20 mouse cellular contexts compared by ENCODE assay signal in genomic region chr2:85132204-85132603, GRCm38 (mm10). TPM values are rescaled to one million over a fixed set of nuclear protein-coding genes. Genes with fewer than 3 reads are reported as not detected.
A peak's percentile ranks its signal among the peaks of the same experiment; 100 is the strongest.
DNase-seq lines count a peak whose midpoint lies in the region; ATAC-seq and TF ChIP-seq lines count a peak whose summit lies in the region.
"Had no signal": no experiment of that assay in that cellular context is flagged by ENCODE, and none has a peak within 500 bp of the region (broad histone marks: within the 10 kb centered on the region; RNA-seq: fewer than 3 reads in every experiment).

No protein-coding gene starts in this region.

- H3K27ac ChIP-seq in heart, adult 2 months = peak overlapping the region; percentile 85
- H3K27ac ChIP-seq in liver, adult 2 months (replicated peaks; ENCODE audit: insufficient read depth, low read depth, low read length) = no peak overlapping the region
- no peak overlapping the region for H3K27ac ChIP-seq in liver, embryonic 12.5 days
- peak overlapping the region; percentile 65 for H3K27ac ChIP-seq in brown adipose tissue, adult 24 weeks (replicated peaks; ENCODE audit: low read depth, low read length)
- H3K27ac ChIP-seq in heart, postnatal 0 days (ENCODE audit: low read depth) = peak overlapping the region; percentile 87
- H3K27ac ChIP-seq in forebrain, embryonic 14.5 days (ENCODE audit: low read depth, low read length) = no peak overlapping the region
- H3K27ac ChIP-seq: layer of hippocampus, adult 2 months; limb, embryonic 13.5 days; macrophage; midbrain, embryonic 15.5 days had no signal

- H3K79me2 ChIP-seq in heart, adult 2 months (replicated peaks; ENCODE audit: control insufficient read depth, insufficient read depth, low read length) = no peaks in the 10 kb centered on the region
- no peaks in the 10 kb centered on the region for H3K79me2 ChIP-seq in liver, adult 2 months (ENCODE audit: control insufficient read depth, insufficient read depth, low read length)

- peaks cover 3% of the 10 kb centered on the region; the same call in 1 of the 2 replicates for H3K36me3 ChIP-seq in heart, adult 2 months (ENCODE audit: control insufficient read depth, insufficient read depth, low read length)
- H3K36me3 ChIP-seq in liver, adult 2 months (ENCODE audit: control insufficient read depth, insufficient read depth, low read length) = no peaks in the 10 kb centered on the region
- no peaks in the 10 kb centered on the region for H3K36me3 ChIP-seq in liver, embryonic 12.5 days
- H3K36me3 ChIP-seq in heart, postnatal 0 days (replicated peaks; ENCODE audit: control insufficient read depth, insufficient read depth, low read length) = no peaks in the 10 kb centered on the region
- H3K36me3 ChIP-seq in forebrain, embryonic 14.5 days (ENCODE audit: control insufficient read depth, insufficient read depth, low read length) = no peaks in the 10 kb centered on the region
- H3K36me3 ChIP-seq: embryonic facial prominence, embryonic 10.5 days; limb, embryonic 13.5 days; midbrain, embryonic 15.5 days had no signal

- no peak overlapping the region for H3K4me2 ChIP-seq in liver, embryonic 12.5 days
- H3K4me2 ChIP-seq in heart, postnatal 0 days (ENCODE audit: low read depth, low read length) = no peak overlapping the region
- H3K4me2 ChIP-seq in forebrain, embryonic 14.5 days (ENCODE audit: low read length) = no peak overlapping the region
- H3K4me2 ChIP-seq: limb, embryonic 13.5 days; midbrain, embryonic 15.5 days had no signal

- no peak for TF ChIP-seq CTCF in heart, adult 2 months (IDR thresholded peaks at IDR 0.05)
- TF ChIP-seq CTCF in liver, adult 2 months (IDR thresholded peaks at IDR 0.05; ENCODE audit: low read depth, low read length) = no peak
- TF ChIP-seq CTCF in heart, postnatal 0 days (IDR thresholded peaks at IDR 0.05; ENCODE audit: low read depth) = no peak

- H3K4me1 ChIP-seq in heart, adult 2 months (ENCODE audit: control insufficient read depth, insufficient read depth, low read length) = peaks cover 16% of the 10 kb centered on the region
- no peaks in the 10 kb centered on the region for H3K4me1 ChIP-seq in liver, adult 2 months (ENCODE audit: control insufficient read depth, insufficient read depth, low read length)
- H3K4me1 ChIP-seq in liver, embryonic 12.5 days = peaks cover 24% of the 10 kb centered on the region
- peaks cover 45% of the 10 kb centered on the region for H3K4me1 ChIP-seq in brown adipose tissue, adult 24 weeks (ENCODE audit: control insufficient read depth, insufficient read depth, insufficient read length, low read length)
- 0 out of 2 replicates have a peak, but pooled peaks cover 2% of the 10 kb centered on the region for H3K4me1 ChIP-seq in heart, postnatal 0 days (ENCODE audit: control insufficient read depth, insufficient read depth)
- H3K4me1 ChIP-seq in forebrain, embryonic 14.5 days (ENCODE audit: control insufficient read depth, insufficient read depth, low read length) = no peaks in the 10 kb centered on the region
- H3K4me1 ChIP-seq: limb, embryonic 13.5 days had no signal

- peak in 1 of 2 experiments; percentile 14 for DNase-seq in heart, adult 2 months
- no peak for DNase-seq in heart, adult 9 months (ENCODE audit: low spot score in 2 of 2)
- peak; percentile 18 for DNase-seq in liver, adult 2 months (ENCODE audit: extremely low read depth, low read depth, low spot score)
- DNase-seq in heart, postnatal 0 days (ENCODE audit: low spot score) = no peak
- no peak for DNase-seq in forebrain, embryonic 14.5 days (ENCODE audit: low spot score)
- DNase-seq: B cell, adult 2 months; cerebellum, adult 11 months; cerebellum, postnatal 36 days; gastrocnemius, postnatal 14 days; right cerebral cortex, postnatal 25 days; thymus, postnatal 36 days had no signal

- H3K4me3 ChIP-seq in heart, adult 2 months = no peak overlapping the region
- H3K4me3 ChIP-seq in liver, adult 2 months (ENCODE audit: insufficient read depth, low read depth, low read length) = no peak overlapping the region
- H3K4me3 ChIP-seq in liver, embryonic 12.5 days = no peak overlapping the region
- H3K4me3 ChIP-seq in brown adipose tissue, adult 24 weeks (ENCODE audit: insufficient read depth, low read depth, low read length) = no peak overlapping the region
- H3K4me3 ChIP-seq in heart, postnatal 0 days (ENCODE audit: low read depth, low read length) = no peak overlapping the region
- no peak overlapping the region for H3K4me3 ChIP-seq in forebrain, embryonic 14.5 days (ENCODE audit: low read depth, low read length)
- H3K4me3 ChIP-seq: embryonic facial prominence, embryonic 10.5 days; erythroblast, embryonic 14.5 days; layer of hippocampus, adult 2 months; limb, embryonic 13.5 days; midbrain, embryonic 15.5 days had no signal

- no peaks in the 10 kb centered on the region for H3K9me3 ChIP-seq in liver, embryonic 12.5 days (replicated peaks)
- H3K9me3 ChIP-seq in heart, postnatal 0 days (replicated peaks; ENCODE audit: control insufficient read depth, low read length) = no peaks in the 10 kb centered on the region
- H3K9me3 ChIP-seq in forebrain, embryonic 14.5 days (replicated peaks; ENCODE audit: control insufficient read depth, low read length) = no peaks in the 10 kb centered on the region
- H3K9me3 ChIP-seq: embryonic facial prominence, embryonic 10.5 days; limb, embryonic 13.5 days; midbrain, embryonic 15.5 days had no signal

- 23% methylated on average over 2 of the region's 2 CpGs for WGBS in heart, adult 2 months
- 36% methylated on average over 2 of the region's 2 CpGs for WGBS in liver, adult 2 months
- 22% methylated on average over 2 of the region's 2 CpGs for WGBS in liver, embryonic 12.5 days (ENCODE audit: insufficient replicate concordance)
- 30% methylated on average over 2 of the region's 2 CpGs for WGBS in heart, postnatal 0 days
- 70% methylated on average over 2 of the region's 2 CpGs for WGBS in forebrain, embryonic 14.5 days

- no peak overlapping the region for H3K9ac ChIP-seq in heart, adult 2 months (ENCODE audit: low read depth, low read length)
- no peak overlapping the region for H3K9ac ChIP-seq in liver, adult 2 months (ENCODE audit: low read depth, low read length)
- H3K9ac ChIP-seq in liver, embryonic 12.5 days = no peak overlapping the region
- no peak overlapping the region for H3K9ac ChIP-seq in heart, postnatal 0 days (replicated peaks; ENCODE audit: low read depth, low read length)
- no peak overlapping the region for H3K9ac ChIP-seq in forebrain, embryonic 14.5 days (ENCODE audit: low read length)
- H3K9ac ChIP-seq: limb, embryonic 13.5 days; midbrain, embryonic 15.5 days had no signal

- intact Hi-C loops in heart, adult 2 months (cut with DNase I) = no loop called here

- no peaks in the 10 kb centered on the region for H3K27me3 ChIP-seq in heart, adult 2 months (ENCODE audit: control insufficient read depth, insufficient read depth, low read length)
- no peaks in the 10 kb centered on the region; the same call in 1 of the 2 replicates for H3K27me3 ChIP-seq in liver, adult 2 months (ENCODE audit: control insufficient read depth, insufficient read depth, low read length)
- peaks cover 30% of the 10 kb centered on the region for H3K27me3 ChIP-seq in liver, embryonic 12.5 days (replicated peaks)
- no peaks in the 10 kb centered on the region for H3K27me3 ChIP-seq in heart, postnatal 0 days (ENCODE audit: control insufficient read depth, insufficient read depth, low read length)
- no peaks in the 10 kb centered on the region for H3K27me3 ChIP-seq in forebrain, embryonic 14.5 days (replicated peaks; ENCODE audit: control insufficient read depth, insufficient read depth, low read length)
- H3K27me3 ChIP-seq: midbrain, embryonic 15.5 days had no signal

- TF ChIP-seq EP300 in heart, adult 2 months (IDR thresholded peaks at IDR 0.05; ENCODE audit: insufficient read depth, low read depth, low read length) = no peak
- no peak for TF ChIP-seq EP300 in heart, postnatal 0 days (IDR thresholded peaks at IDR 0.05; ENCODE audit: low read depth)

- no peak for TF ChIP-seq POLR2A in heart, adult 2 months (IDR thresholded peaks at IDR 0.05; ENCODE audit: insufficient read depth, low read depth, low read length)
- no peak for TF ChIP-seq POLR2A in liver, adult 2 months (IDR thresholded peaks at IDR 0.05; ENCODE audit: extremely low read depth, insufficient read depth, low read length)

- ATAC-seq in liver, embryonic 12.5 days = no peak
- no peak for ATAC-seq in heart, postnatal 0 days (ENCODE audit: insufficient read depth, low read depth)
- no peak for ATAC-seq in forebrain, embryonic 14.5 days

RNA-seq across cellular contexts. Expression of gene Aplnr, which starts 3.8 kb away (rescaled TPM):
- 10 to 100 TPM; 20.5 to 21.4 TPM for total RNA-seq in heart, adult 2 months (2021)
- 35.3 and 76.1 TPM in 2 replicates for polyA plus RNA-seq in heart, adult 2 months (2012; rRNA removed)
- 0.07 and 0.09 TPM in 2 replicates for total RNA-seq in liver, adult 2 months (2014; rRNA removed)
- 0.04 and 0.06 TPM in 2 replicates for polyA plus RNA-seq in liver, adult 2 months (2012; rRNA removed)
- polyA plus RNA-seq in liver, embryonic 12.5 days (2016; fragmentation: Nextera tagmentation; extraction: Ambion mirVana) = 5.1 and 5.3 TPM in 2 replicates
- polyA plus RNA-seq in brown adipose tissue, adult 24 weeks (2012; ENCODE audit: insufficient read depth, insufficient read length, missing spikeins) = 6.1 and 16.7 TPM in 2 replicates
- total RNA-seq in heart, postnatal 0 days (2014; rRNA removed; ENCODE audit: low replicate concordance) = 39.5 and 47.7 TPM in 2 replicates
- polyA plus RNA-seq in heart, postnatal 0 days (2015; fragmentation: Nextera tagmentation; extraction: Ambion mirVana) = 54.0 and 59.0 TPM in 2 replicates
- polyA plus RNA-seq in forebrain, embryonic 14.5 days (2014; fragmentation: Nextera tagmentation; extraction: Ambion mirVana) = 24.8 and 25.6 TPM in 2 replicates
- total RNA-seq: hematopoietic stem cell, adult 5-6 weeks had no signal
- polyA plus RNA-seq: erythroblast, embryonic 14.5 days; macrophage had no signal

Comparison
In these comparisons a context has a peak if more than half of its experiments do, and no peak if none do; other contexts are left out.
1. H3K27ac ChIP-seq: peak in heart, adult 2 months (single experiment), brown adipose tissue, adult 24 weeks (single experiment) and heart, postnatal 0 days (single experiment); none in liver, adult 2 months (single experiment), liver, embryonic 12.5 days (single experiment) and forebrain, embryonic 14.5 days (single experiment).